Mouse (Mus musculus): ENCODE data around the gene Tmem119. TPM values are rescaled to one million over a fixed set of nuclear protein-coding genes. Genes with fewer than 3 reads are reported as not detected.

Tmem119 gene
- polyA plus RNA-seq, 1 experiment from 2014 or later = 17.6 TPM

Other genes starting within 250 kb of the Tmem119 start
- gene Cmklr1, start 150.1 kb downstream of the Tmem119 start, polyA plus RNA-seq (2014; fragmentation: Nextera tagmentation; extraction: Ambion mirVana) = 3.6 and 4.9 TPM in 2 replicates
- gene 1700069L16Rik, start 75.7 kb downstream of the Tmem119 start, polyA plus RNA-seq (2014; fragmentation: Nextera tagmentation; extraction: Ambion mirVana) = not detected in 2 replicates
- 2.2 and 4.3 TPM in 2 replicates for gene Ficd, start 64.7 kb downstream of the Tmem119 start, polyA plus RNA-seq (2014; fragmentation: Nextera tagmentation; extraction: Ambion mirVana)
- 30.0 and 53.0 TPM in 2 replicates for gene Sart3, start 28.0 kb downstream of the Tmem119 start, polyA plus RNA-seq (2014; fragmentation: Nextera tagmentation; extraction: Ambion mirVana)
- gene Iscu, start 27.8 kb downstream of the Tmem119 start, polyA plus RNA-seq (2014; fragmentation: Nextera tagmentation; extraction: Ambion mirVana) = 106 and 129 TPM in 2 replicates
- gene Selplg, start 32.1 kb upstream of the Tmem119 start, polyA plus RNA-seq (2014; fragmentation: Nextera tagmentation; extraction: Ambion mirVana) = 1.2 and 1.4 TPM in 2 replicates
- 42.1 and 108 TPM in 2 replicates for gene Coro1c, start 108.2 kb upstream of the Tmem119 start, polyA plus RNA-seq (2014; fragmentation: Nextera tagmentation; extraction: Ambion mirVana)
- 18.5 and 28.2 TPM in 2 replicates for gene Ssh1, start 193.4 kb upstream of the Tmem119 start, polyA plus RNA-seq (2014; fragmentation: Nextera tagmentation; extraction: Ambion mirVana)
- gene Dao, start 203.2 kb upstream of the Tmem119 start, polyA plus RNA-seq (2014; fragmentation: Nextera tagmentation; extraction: Ambion mirVana) = 6.0 and 7.7 TPM in 2 replicates

All from kidney, embryonic 14.5 days (tissue).